Mouse (Mus musculus): ENCODE data around the gene Gps1. TPM values are rescaled to one million over a fixed set of nuclear protein-coding genes. Genes with fewer than 3 reads are reported as not detected.
"Not testable (repeated sequence)": the region's sequence is repeated elsewhere in the genome, so short reads cannot be mapped to it uniquely, and the experiment has no call there.

Gene Gps1
- total RNA-seq, 2 experiments from 2014 or later: 56.3 to 70.1 TPM

DNA sequence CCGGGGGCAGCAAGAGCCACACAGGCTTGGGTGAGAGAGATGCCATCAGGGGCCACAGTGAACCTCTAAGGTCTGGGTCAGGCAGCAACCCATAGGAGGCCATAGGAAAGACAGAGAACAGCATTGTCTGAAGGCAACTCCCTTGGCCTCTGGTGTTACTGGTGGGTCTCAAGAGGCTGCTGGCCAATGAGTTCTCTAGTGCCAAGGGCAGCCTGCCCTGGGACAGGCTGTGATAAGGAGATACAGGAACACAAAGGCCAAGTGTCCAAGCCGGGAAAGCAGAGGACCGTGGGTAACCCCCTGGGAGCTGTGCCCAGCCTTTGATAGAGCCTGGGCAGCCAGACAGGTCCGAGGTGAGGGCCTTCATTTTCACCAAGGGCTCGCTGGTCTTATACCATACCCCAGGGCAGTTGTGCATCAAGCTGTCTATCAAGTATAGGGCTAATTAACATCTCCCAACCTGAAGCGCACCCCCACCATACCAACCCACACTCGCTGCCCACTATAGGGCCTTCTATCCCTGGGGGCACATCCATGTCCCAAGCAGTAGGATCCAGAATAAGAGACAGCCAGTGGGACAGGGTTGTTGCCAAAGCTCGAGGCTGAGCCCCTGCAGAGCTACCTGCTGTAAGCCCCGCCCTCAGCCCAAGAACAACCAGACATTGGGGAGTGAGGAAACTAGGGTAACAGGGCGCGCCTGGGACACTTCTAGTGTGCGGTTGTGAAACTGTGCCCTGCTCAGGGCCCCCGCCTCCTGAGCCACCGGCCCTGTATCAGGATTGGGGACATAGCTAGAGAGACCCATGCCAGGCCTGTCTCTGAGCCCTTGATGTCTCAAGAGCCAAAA is 37.2 kb downstream of the Gps1 start:
- no peak for ATAC-seq (ENCODE audit: poor library complexity, severe bottlenecking)

DNA sequence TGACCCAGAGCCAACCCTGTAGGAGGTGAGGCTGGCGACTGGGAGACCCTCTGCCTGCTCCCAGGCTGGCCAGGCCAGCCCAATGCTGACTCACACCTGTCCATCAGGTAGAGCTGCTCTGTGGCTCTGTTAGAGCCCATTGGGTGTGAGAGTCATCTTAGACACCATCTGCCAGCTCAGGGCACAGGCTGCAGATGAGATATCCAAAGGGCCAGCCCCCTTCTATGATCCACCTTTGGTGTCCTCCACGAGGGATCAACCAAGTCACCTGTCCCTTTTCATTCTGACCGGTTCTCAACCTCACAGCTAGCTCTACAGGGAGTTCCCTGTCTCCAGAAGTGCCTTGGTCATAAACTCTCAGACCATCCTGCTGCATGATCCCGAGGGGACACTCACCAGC is 38.2 kb downstream of the Gps1 start:
- ATAC-seq (ENCODE audit: poor library complexity, severe bottlenecking): no peak

DNA sequence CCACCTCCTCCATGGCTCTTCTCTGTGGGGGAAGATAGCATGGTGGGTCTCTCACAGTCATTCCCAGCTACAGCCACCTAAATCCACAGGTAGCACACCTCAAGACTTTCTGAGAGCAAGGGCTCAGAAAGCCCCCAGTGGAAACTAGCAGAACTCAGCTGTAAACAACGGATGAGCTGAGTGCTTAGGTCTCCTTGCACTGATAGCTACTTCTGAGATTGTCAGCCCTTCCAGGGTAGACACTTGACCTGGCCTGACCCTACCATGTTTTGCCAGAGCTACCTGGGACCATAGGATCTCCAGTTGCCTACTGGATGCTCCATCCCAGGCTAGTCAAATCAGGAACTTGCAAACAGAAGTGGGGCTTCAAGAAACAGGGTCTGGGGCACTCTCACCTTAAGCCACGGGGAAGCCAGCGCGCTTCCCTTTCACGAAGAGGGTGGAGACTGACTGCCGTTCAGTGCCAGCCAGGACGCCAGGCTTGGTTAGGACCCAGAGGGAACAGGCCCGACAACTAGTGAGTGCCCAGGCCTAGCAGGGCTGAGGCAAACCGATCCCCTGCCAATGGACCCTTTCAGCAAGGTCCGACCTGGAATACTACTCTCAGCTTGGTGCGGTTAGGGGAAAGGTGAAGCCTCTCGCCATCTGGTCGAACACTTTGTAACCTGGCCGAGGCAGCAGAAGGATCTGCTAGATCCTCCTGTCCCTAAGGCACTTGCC is 38.9 kb downstream of the Gps1 start:
- ATAC-seq (ENCODE audit: poor library complexity, severe bottlenecking): peak; percentile 29

DNA sequence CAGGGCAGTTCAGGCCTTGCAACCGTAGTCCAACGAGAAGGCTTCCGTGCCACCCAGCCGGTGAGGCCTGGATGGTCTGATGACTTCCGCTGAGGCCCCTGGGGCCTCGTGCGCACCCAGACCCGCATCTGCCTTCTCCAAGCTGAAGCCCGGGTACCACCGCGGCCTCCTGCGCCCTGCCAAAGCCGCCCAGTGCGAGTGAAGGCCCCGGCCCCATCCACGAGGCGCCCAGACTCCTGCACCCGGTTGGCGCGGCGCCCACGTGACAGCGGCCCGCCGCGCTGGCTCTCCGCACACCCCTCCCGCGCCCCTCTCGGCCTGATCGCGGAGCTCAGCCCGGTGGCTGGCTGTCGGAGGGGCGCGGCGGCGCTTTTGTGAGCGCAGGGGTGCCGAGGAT is 39.5 kb downstream of the Gps1 start:
- ATAC-seq (ENCODE audit: poor library complexity, severe bottlenecking): peak; percentile 9

DNA sequence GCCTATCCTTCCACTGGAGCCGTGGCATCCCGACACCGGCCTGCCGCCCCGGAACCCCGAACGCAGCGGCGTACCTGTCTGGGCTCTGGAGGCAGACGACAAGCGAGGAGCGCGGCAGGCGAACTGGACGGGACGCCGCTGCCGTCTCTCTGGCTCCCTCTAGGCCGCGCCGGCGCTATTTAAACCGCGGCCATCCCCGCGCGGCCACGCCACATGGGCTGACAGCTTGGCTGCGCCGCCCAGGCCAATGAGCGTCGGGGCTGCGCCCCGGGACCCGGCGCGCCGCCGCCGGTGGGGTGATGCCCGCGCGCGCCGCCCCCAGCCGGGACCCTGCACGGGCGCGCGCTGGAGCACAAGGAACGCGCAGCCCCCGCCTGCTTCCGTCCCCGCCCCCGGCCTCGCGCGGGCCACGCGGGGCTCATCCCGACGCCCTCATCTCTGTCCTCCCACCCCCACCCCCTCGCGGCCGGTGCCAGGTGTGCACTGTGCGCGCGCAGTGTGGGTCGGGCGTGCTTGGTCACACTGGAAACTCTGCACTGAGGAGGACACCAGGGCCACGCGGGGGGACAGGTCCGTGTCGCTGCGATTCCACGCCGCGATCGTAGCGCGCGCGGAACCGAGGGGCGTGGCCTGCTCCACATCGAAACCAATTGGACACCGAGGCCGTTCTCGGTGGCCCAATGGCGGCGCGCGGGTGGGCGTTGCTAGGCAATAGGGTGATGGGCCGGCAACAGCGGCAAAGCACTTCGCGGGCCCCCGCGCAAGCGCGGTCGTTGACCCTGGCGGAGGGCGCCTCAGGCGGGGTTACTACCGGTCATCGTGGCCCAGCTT is 40.1 kb downstream of the Gps1 start, which contains the start of gene Fasn:
TSS of gene Fasn (minus strand) at position 592 of the 831 bp plus-strand sequence.
- peak; percentile 75 for ATAC-seq (ENCODE audit: poor library complexity, severe bottlenecking)

DNA sequence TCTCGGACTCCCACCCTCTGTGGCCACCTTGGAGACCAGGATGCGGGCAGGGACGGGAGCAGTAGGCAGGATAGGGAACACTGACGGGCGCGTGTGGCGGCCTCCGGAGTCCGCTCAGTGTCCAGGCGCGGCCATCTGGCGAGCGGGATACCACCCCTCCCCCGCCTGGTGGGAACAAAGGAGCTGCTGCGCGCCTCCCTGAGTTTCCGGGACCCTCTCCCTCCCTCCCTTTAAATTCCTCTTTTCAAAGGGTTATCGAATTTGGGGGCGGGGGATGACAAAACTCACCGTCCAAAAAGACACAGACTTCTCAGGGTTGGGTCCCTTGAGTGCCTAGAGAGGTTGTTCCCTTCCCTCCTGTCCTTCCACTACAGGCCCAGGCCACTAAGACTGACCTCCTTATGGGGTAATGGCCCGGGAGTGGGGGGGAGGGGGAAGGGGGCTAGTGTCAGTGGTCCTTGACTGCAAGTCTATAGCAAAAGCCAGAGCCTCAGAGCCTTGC is 40.8 kb downstream of the Gps1 start:
- ATAC-seq (ENCODE audit: poor library complexity, severe bottlenecking): no peak

DNA sequence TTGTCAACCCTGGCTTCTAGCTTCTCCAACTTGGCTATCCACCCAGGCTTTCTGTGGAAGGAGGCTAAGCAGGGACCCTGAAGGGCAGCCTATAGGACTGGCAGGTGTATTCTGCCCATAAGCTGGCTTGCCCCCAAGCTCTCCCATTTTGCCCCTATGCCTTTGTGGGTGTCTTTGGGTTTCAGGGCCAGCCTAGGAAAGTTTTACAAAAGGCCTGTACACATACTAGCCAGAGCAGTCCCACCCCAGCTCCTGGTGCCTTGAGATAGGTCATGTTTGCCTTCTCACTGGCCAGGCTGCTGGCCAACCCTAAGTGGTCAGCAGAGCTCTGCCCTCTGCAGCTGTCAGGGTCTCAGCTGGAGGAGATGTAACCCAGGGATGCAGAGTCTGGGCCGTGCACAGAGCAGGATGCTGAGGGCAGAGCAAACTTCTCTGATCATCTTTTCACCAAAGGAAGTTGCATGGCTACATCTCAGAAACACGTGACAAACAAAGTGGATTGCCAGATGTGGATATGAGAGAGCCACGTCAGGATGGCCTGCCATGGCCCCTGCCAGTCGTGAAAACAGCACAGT is 41.3 kb downstream of the Gps1 start:
- ATAC-seq (ENCODE audit: poor library complexity, severe bottlenecking): no peak

DNA sequence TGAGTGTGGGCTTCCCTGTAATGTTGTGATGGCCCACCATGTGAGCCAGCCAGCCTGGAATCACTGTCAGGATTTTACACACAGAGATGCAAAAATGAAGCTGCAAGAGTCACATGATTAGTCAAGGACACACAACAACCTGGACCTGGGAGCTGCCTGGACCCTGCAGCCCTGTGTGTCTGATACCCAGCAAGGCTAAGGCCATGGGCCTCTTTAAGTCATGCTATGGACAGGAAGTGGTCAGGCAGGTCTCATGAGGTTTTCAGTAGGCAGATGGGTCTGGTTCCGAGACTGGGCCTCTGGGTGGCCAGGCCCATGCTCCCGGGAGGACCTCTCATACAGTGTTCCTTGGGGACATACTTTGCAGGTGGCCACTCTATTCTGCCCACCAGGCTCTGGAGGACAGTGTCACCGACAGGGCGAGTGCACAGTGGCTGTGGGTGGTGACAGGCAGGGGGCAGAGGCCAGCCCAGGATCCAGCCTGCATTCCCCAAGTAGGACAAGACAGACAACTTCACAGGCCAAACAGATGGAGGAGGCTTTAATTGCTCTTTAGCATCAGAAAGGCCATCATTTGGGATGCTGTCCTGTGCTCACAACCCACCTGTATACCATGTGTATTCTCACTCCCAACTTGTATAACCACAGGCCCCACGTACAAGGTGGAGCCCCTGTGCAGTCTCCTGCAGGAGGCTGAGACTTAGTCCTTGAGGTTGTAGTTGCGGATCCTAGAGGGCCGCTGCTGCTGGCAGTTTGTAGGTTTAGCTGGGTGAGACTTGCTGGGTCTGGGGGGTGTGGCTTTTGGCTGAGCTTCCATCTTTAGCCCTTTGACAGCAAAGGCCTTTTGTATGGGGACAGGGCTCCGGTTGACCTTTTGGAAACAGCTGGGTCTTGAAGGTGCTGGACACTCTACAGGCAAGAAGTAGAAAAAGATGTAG is 42.2 kb downstream of the Gps1 start:
- no peak for ATAC-seq (ENCODE audit: poor library complexity, severe bottlenecking)

DNA sequence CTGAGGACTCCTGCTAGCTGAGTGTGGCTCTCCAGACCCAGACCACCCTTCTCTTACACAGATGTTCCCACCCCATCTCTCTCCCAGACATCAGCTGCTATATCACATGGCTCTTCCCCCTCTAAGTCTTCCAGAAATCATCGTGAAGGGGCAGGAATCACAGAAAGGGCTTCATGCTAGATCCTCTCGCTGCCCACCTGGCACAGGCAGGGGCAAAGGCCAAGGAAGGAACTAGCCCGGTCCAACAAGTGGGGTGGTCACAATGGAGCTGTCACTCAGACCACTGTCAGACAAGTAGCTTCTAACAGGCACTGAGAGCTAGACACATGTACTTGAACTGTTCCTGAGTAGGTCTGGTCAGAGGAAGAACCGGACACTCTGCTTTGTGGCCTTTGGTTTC is 44.3 kb downstream of the Gps1 start:
- ATAC-seq (ENCODE audit: poor library complexity, severe bottlenecking): no peak

DNA sequence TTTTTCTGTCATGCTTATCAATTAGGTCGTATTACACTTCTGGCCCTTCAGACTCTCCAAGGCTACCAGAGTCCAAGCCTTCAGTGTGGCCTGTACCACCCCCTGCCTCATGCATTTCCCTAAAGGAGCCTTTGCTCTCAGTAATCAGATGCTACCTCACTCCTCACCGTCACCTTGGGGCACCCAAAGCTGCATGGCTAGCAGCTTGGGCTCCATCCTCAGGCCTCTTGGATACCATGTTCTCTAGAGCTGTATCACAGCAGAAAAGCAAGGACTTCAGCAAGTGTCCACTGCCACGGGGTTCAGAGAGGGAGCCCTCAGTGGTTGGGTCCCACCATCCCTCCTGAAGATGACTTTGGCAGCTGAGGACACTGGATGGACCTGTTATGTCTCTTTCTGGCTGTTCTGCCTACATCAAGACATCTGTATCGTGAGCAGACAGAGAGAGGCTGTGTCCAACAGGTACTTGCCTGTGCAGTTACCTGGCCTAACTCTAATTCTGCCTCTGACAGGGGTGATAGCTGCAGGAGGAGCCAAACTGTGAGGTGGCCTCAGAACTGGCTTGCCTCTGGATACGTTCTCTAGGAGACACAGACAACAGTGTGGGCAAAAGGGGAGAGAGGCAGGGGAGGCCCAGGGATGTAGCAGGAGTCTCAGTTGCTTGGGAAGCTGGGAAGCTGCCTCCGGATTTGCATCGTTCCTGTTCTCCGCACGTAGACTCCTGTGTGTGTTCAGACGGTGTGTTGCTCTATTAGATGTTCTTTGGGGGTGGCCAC is 45.9 kb downstream of the Gps1 start:
- no peak for ATAC-seq (ENCODE audit: poor library complexity, severe bottlenecking)

DNA sequence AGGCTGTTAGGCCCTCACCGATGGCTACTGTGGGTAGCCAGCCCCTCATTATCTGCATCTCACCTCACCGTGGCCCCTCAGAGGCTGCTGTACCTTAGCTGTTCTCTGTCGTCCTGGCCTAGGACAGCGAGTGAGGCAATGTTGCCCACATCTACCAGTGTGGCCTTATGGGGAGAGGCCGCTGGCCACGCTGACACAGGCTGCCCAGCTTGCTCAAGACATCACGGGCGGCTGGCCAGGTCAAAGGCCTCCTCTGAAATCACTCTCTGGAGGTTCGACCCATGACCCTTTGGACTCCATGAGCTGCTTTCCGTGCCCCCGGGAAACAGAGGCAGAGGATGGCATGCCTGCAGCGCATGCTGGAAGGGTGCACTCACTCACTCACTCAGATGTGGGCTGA is 46.6 kb downstream of the Gps1 start:
- ATAC-seq (ENCODE audit: poor library complexity, severe bottlenecking): no peak

DNA sequence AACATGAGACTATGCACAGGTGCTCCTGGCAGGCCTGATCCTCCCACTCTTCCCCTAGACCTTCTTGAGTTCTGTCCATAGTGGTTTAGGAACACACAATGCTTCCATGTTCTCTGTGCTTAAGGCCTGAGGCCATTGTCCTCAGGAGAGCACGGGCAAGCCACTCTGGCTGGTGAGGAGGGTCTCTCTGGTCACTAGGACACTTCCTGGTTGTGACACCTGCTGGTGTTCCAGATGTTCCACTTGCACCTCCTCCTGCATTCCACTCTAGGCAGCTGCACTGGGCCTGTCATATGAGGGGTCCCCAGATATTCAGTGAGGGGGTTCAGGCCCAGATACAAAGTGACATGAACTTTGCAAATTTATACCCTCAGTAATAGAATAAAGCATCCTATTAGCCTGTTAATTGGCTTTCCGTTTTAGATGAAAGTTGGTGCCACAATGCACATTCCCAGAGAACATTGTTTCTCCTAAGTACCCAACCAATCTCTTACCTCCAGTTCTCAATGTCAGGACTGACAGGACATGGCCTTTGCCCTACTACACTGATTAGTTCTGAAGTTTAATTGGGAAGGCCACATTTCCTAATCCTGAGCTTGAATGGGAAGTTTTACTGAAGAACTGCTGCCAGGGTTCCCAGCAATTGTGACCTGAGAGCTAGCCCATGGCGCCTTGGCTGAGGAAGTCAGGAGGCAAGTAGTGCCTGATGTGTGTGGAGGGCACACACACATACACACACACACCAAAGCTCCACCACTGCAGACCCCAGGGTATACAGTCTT is 47.8 kb downstream of the Gps1 start:
- ATAC-seq (ENCODE audit: poor library complexity, severe bottlenecking): no peak

DNA sequence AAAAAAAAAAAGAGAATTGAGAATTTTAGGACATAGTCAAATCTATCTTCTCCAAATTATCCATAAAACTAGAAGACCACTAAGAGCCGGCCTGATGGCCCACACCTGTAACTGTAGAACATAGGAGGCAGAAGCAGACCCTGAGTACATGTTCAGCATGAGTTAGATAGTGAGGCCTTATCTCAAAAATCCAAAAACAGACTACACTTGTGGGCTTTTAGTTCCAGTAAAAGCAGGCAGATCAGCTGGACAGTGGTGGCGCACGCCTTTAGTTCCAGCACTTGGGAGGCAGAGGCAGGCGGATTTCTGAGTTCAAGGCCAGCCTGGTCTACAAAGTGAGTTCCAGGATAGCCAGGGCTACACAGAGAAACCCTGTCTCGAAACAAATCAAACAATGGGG is 48.9 kb downstream of the Gps1 start:
- not testable (repeated sequence) for ATAC-seq (ENCODE audit: poor library complexity, severe bottlenecking)

DNA sequence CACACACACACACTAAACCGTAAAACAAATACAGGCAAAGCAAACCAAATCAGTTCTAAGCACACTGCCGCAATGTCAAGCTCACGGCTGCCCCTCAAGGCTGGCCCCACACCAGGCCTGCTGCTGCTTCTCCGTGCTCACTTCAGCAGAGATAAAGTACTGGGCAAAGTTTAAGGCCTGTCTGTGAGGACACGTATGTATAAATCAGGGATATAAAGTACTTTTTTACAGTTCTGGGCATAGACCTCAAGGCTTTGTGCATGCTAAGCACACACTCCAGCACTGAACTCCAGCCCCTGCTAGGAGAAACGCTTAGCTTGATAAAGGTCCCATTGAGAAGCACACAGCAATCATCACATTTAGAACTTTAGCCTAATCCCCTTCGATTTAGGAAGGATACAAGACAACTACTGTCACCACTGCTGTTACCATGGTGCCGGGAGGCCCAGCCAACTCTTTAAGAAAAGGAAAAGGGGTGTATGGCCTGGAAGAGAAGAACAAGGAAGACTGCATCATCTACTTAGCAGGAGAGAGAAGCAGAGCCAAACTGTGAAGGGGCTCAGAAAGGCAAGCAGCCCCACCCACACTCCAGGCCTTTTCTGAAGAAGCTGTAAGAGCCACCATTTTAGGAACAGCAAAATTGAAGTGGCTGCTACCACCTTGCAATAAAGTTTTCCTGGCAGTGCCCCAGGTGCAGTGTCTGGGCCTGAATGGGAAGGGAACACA is 49.6 kb downstream of the Gps1 start:
- ATAC-seq (ENCODE audit: poor library complexity, severe bottlenecking): no peak

Measured in megakaryocyte, adult 5-6 weeks (primary cell).